Mouse (Mus musculus) hindlimb bud, embryonic 11.5 days (tissue): ENCODE results near the gene Ecpas.

Source experiments
- DNase-seq: peaks from one replicate; pipeline ENCODE4 v3.0.0-alpha.2; 2012; ENCODE audit warnings: low read depth, low spot score; ENCODE audit errors: extremely low spot score

Gene Ecpas

DNA sequence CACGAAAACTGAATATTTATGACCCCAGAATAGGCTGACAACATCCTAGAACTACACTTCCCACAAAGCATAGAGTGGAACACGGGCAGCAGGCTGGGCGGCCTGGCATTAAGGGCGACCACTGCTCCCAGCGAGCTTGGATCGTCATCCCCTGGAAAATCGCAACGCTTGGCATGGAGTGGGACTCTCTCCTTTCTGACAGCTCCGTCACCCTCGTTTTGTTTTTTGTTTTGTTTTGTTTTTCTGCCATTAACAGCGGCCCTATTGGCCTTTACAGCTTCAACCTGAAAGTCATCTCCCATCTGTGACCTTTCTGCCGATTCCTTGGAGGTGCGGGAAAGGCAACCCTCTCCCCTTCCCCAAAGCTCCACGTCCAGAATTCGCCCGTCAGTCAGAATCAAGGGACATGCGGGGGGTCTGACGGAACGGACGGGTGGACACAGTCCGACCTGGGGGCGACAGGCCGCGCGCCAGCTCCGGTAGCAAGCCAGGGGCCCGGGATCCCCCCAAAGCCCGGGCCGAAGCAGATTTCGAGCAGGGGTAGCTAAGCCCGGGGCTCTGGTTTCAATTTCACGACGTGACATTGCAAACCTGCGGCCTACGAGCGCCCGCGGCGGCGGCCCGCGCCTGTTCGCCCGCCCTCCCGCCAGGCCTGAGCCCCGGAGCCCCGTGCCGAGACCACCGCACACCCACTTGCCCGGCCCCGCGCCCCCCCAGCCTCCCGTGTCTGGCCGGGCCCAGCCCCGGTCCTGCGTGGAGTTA is 1.3 kb downstream of the Ecpas start:
- DNase-seq = no peak

DNA sequence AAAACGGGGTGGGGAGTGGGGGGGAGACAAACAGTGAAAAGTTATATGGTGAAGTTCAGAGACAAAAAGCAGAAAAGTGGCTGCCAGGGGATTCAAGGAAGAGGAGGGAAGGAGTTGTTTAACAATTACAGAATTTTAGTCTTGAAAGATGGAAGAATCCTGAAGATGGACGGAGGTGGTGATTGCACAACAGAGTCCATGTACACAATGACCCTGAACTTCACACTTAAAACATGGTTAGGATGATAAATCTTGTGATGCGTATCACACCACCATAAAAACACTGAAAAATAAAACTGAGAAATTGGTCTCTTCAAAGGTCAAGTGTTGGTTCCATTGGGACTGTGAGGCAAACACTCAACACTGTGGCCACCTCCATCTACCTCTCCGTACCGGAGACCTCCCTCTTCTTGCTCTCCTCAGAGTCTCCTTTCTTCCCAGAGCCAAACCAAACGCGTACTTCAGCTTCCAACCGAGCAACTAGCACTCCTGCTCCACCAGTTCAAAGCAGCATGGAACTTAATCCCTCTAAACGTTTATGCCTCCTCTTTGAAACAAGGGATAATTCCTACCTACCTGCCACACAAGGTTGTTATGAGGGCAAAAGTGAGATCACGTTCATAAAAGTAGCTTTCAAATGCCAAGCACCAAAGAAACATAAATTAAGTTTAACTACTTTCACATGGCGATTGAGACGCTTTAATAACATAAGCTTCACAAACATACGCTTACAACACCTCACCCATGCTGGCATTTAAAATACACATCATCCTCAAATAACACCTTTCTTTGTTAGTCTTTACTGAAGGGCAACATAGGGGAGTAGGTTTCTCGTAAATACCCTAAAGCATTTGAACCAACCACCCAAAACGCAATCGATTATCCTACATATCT is 2.1 kb downstream of the Ecpas start:
- DNase-seq = no peak

DNA sequence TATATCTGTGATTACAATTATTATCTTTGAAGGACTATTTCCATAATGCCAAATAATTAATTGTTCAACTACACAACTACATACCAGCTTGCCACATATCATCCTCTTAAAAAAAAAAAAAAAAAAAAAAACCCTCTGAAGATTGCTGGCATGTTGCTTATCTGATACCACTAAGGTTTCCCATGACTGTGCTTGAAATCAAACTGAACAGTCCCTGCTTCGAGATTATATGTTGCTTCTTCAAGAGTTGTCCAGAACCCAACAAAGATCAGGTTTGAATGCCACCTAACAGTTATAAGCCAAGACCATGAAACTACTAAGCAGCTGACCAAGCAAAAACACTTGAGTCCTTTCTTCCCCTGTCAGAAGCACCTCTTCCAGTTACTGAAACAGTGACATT is 5.1 kb downstream of the Ecpas start:
- DNase-seq = no peak

DNA sequence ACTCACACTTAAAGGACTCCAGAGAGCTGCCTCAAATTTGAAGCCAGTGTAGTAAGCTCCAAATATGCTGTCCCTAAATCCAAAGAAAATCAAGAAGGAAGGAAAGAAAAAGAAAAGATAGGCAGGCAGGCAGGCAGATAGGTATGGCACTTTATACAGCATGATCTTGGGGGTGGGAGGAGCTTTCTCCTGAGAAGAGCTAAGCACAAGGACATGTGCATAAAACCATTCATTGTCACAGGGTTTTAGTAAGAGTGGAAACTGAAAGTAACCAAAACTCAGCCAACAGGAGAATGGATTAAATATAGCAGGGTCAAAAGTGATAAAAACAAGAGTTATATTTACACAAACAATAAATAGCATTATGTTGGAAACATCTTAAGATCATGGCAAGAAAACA is 14.2 kb downstream of the Ecpas start:
- DNase-seq = no peak

DNA sequence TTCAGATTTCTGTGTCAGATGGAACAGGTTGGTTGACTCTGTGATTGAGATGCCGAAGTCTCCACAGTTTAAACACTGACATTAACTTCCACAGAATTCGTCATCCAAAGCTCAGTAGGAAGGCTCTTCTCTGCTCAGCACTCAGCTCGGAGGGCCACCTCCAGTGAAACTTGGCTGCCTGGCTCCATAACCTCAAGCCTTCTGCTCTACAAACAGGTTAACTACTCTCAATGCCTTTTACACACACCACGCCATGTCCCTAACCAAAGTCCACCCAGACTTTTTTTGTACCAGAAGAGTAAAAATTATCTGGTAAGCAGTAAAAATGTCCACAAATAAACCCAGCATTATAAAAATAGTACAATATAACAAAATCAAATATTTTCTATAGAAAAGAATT is 15.1 kb downstream of the Ecpas start:
- DNase-seq = no peak

DNA sequence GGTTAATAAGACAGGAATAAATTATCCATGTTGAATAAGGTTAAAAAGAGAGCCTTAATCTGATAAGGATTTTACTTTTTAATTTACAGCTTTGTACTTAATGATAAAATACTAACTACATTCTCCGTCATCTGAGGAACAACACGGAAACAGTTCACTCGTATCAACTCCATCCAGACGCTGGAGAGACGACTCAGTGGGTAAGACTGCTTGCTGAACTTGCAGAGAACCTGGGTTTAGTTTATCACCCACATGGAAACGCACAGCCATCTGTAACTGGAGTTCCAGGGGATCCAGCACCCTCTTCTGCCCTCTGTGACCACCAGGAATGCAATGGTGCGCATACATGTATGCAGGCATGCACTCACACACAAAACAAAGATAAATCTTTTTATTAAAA is 18.1 kb downstream of the Ecpas start:
- no peak for DNase-seq

DNA sequence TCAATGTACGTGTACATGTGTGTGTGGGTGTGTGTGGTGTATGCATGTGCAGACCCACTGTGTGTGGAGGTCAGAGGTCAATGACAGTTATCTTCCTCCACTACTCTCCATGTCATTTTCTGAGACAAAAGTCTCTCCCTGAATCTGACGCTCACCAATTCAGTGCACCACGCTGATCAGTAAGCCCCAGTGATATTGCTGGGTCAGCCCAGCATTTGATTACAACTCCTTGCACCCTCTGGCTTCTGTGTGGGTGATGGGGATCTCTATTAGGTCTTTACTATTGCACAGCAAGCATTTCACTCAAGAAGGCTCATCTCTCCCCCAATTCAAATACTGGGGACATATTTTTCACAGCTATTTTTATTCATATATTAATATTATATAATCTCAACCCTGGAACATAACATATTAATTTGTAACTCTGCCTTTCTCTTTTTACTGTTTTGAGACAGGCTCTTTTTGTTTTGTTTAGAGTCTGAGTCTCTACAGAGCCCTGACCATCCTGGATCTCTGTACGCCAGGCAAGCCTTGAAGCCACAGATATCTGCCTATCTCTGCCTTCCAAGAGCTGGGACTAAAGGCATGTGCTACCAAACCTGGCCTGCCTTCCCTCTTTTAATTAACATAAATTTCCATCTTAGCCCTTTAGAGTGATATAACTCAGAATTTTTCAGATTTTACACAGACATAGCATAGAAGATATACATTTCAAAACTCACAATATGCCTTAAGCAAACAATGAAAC is 22.3 kb downstream of the Ecpas start:
- DNase-seq = no peak

DNA sequence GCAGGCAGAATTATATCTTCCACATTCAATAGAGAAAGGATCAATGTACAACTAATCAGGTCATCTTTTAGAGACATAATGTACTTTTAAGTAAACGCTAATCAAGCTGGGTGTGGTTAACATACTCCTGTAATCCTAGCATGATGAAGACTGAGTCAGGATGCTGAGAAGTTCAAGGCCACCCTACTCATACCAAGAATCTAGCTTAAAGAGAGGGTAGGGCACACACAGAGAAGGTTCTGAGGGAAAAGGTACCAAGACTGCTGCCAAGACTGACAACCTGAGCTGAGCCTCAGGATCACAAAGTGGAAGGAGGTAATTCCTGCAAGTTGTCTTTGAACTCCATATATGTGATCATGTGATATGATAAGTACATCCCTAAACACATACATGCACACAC is 24.0 kb downstream of the Ecpas start:
- no peak for DNase-seq

DNA sequence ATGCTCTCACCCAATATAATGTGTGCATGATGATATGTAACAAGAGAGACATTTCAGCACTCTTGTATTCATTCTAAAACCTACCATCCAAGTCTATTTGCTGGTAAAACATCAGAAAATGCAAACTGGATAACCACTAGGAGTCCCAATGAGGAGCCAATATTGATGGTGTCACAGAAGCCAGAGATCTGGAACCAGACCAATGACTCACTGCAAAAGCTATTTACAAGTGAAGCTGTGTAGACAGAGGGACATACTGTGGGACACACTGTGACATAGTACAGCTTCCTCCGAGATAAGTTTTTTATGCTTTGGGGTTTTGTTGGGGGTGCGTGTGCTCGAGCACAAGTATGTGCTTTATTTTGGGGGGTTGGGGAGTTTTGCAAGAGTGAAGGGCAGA is 24.9 kb downstream of the Ecpas start:
- DNase-seq = no peak

DNA sequence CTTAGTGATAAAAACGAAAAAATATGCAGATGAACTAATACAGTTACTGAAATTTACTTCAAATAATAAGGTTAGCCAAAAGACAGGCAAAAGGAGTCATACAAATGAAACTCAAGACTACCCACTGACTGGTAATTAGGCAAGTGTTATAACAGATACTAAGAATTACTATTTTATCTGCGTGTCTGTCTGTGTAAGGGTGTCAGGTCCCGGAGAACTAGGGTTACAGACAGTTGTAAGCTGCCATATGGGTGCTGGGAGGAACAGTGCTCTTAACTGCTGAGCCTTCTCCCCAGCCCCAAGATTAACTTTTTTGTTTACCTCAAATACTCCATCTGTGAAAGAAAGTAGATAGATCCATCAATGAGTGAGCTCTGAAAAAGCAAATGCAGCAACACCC is 25.8 kb downstream of the Ecpas start:
- no peak for DNase-seq

DNA sequence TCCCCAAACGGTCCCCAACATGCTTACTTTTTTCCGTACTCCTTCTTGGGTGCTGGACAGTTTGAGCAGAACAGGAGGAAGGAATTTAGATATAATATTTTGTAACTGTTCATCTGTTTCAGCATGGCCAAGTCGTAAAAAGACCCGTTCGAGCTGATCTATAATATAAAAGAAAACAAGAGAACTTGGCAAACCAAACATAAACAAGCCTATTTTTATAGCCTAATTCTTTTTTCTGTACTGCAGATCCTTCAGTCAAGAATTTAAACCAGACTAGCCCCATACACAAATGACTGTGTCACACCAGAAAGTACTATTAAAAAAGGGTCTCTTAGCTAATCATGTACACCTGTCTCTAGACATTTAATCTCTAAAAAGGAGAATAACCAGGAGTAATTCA is 27.2 kb downstream of the Ecpas start:
- DNase-seq = no peak

DNA sequence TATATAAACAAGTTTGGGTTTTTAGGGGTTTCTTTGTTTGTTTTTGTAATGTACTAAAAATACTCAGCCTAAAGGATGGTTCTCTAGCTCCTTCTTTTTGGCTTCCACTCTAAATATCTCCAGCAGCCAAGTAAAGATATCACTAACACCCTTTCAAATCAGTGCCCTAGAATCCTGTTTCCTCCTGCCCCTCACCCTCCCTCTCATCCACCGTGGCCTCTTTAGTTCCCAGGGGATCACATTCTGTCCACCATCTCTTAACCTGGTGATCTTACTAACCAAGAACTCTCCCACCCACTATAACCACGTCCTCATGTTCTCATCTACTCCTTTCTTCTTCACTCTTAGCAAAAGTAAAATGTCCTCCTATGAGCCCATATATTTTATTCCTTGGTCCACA is 28.7 kb downstream of the Ecpas start:
- DNase-seq = no peak

DNA sequence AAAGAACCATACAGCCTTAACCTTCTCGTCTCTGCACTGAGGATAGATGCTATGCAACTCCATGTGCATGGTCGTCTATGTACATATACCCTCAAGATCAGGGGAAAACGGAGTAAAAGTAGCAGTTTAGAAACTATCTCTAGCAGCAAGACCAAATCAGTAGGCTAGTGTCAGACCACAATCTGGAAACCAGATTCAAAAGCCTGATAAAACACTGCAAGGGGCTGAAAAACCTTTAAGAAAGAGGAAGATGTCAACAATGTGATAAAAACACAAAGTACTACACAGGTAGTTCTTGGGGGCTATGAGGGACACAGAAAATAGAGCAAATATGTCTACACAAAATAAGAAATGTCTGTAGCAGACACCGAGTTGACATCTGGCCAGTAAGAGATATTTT is 38.2 kb downstream of the Ecpas start:
- DNase-seq = no peak

DNA sequence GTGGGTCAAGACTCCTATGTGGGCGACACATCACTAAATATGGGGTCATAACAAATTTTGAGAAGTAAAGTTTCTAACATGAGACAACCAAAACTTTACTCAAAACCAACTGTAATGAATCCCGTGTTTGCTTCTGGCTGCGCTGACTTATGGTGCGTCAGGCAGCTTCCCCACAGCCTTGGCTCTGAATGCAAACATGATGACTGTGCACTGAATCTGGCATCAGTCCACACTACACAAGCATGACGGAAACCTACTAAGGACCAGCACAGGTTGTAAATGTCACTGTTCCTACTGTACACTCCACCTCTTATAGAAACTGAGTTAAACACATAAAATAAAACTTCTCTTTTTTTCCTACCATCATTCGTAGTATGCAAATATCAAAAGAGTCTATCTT is 45.3 kb downstream of the Ecpas start:
- DNase-seq = no peak

DNA sequence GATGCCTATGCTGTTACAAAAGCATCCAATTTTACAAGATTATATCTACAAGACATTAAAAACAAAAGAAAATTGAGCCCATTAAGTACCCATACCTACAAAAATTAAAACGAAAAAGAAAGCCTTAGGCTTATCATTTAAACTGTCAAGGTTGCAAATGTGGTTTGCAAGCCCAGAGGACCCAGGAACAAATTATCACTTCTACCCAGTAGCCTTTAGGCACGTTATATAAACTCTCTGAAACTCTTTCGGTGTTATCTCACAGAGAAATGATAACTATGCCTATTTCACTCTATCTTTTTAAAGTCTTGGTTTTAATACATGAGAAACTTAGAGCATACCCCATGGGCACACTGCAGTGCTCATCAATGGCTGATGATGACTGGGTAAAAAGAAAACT is 79.6 kb downstream of the Ecpas start:
- no peak for DNase-seq

DNA sequence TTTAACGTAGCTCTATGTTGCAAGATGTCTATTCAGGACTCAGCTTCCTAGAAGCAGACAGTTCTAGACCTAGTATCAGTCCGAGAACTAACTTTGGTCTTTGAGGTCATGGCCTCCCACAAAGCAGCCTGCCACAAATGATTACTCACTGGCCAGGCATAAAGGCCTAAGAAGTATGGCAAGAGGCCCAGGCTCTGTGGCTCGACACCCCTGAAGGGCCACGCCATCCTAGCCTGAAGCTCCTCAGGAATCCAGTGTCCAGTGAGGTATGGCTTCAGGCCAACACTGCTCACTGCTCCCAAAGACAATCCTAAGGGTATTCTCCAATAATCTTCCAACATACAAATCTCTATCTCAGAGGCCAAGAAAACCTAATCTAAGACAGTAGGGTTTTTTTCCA is 86.6 kb downstream of the Ecpas start:
- no peak for DNase-seq

DNA sequence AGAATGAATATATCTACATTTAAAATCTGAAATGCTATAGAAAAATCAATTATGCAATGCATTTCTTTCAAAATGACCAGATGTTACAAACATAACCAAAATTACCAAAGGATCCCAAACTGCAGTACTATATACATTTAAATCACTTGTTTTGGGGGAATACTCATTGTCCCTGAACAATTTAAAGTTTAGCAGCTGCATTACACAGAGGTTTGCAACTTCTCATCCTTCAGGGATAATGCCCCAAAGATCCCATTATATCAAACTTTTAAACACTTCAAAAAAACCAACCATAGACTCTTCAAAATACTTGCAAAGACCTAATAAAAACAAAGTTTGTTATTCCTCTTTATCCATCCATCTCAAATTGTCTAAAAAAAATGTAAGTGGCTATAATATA is 124.9 kb downstream of the Ecpas start, which contains the start of gene Olfr267:
Gene Olfr267, minus strand, starts transcription at position 101 of the 400 bp plus-strand sequence.
- no peak for DNase-seq

DNA sequence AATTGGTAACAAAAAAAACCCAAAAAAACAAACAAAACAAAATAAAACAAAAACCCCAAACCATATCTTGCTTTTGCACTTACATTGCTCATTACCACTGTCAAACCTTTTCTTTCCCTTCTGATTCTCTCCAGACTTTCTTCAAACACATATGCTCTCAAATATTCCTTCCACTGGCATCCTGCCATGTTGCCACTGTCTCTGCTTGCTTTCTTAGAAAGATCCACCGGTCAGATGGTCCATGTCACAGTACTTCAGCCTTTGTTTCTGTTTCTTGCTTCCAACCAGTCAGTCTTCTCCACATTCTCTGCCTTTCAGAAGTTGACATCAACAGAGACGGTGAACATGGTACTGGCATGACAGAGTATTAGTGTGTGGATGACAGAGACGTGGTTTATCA is 125.9 kb downstream of the Ecpas start:
- DNase-seq = no peak

DNA sequence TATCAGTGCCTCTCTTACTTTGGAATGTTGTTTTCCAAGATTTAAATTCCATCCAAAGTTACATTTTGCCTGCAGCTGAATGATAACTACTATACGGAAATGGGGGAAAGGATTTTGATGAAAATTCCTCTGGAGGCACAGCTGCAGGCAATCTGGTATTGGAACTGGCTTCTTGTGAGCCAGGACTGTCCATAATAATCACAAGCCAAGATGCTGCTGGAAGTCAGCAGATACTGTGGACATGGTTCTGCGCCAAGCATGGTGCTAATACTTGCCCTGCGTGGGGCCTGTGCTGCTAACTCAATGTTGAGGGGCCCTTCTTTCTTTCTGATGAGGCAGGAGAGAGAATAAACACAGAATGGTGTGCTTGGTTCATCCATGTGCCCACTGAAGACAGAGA is 149.1 kb downstream of the Ecpas start:
- no peak for DNase-seq

DNA sequence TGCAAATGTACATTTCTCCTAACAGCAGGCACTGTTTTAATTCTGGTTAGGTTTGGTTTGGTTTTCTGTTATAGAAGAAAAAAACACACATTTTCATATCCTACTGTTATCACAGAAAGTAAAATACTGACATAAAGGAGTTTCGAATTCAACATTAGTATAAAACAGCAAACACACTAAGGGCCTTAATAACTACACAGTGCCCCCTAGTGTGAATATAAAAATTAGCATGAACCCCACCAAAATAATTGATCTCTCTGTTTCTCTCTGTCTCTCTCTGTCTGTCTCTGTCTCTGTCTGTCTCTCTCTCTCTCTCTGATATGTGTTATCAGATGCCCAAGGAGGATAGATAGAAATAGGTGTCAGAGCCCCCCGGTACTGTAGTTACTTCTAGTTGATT is 163.0 kb downstream of the Ecpas start:
- DNase-seq = no peak

DNA sequence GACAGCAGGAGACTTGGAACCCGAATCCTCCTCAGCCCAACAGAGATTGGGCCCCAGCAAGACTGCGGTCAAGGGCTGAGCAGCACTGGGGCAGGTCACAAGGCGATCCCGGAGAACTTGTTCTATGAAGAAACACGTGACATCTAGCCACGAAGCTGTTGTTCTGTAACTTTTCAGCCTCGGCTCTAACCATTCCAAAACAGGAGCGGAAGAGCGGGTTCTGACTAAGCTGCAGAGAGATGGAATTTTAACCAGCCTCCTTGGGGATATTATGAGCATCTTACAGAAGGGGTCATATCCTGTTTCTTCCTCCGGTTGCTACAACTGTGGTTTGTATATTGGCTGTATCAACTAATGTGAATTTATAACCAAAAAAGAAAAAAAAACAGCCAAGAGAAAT is 163.4 kb downstream of the Ecpas start:
- DNase-seq = no peak
